Mouse (Mus musculus): Measurements from ENCODE around the gene Kirrel3. TPM values are rescaled to one million over a fixed set of nuclear protein-coding genes. Genes with fewer than 3 reads are reported as not detected.

Kirrel3 gene
- polyA plus RNA-seq, 1 experiment from 2014 or later: 0.06 TPM

DNA sequence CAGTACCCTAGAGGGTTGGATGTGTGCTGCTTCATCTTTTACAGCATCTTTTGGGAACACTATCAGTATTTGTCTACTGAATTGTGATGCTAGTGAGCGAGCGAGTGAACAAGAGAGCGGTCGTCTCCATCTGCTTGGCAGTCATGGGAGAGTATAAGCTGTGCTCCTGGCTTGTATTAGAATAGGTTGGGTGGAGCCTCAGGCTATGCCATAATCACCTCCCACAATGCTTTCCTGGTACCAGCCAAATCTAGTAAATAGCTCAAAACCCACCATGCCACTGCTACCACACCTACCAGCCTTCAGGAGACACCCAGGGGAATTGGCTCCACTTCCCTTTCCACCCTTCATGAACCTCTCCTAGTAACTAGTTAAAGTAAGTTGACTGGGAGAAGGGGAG is 285.3 kb downstream of the Kirrel3 start:
- Histone ChIP-seq H3K27ac (ENCODE audit: low read length) (no peak overlapping the region), H3K36me3 (ENCODE audit: control insufficient read depth, insufficient read depth) (no peaks in the 10 kb centered on the region), H3K9ac (ENCODE audit: low read depth, low read length) (no peak overlapping the region), H3K27me3 (ENCODE audit: control insufficient read depth, insufficient read depth, low read depth, low read length) (no peaks in the 10 kb centered on the region), H3K4me1 (ENCODE audit: control insufficient read depth, low read depth, low read length) (no peaks in the 10 kb centered on the region), H3K4me3 (ENCODE audit: low read depth, low read length) (no peak overlapping the region), H3K4me2 (ENCODE audit: low read depth, low read length) (no peak overlapping the region), H3K9me3 (replicated peaks; ENCODE audit: control insufficient read depth, low read length) (no peaks in the 10 kb centered on the region)
- whole genome bisulfite sequencing (ENCODE audit: insufficient replicate concordance): 94% methylated on average over 4 of the region's 4 CpGs
- ATAC-seq (ENCODE audit: low read depth): no peak

DNA sequence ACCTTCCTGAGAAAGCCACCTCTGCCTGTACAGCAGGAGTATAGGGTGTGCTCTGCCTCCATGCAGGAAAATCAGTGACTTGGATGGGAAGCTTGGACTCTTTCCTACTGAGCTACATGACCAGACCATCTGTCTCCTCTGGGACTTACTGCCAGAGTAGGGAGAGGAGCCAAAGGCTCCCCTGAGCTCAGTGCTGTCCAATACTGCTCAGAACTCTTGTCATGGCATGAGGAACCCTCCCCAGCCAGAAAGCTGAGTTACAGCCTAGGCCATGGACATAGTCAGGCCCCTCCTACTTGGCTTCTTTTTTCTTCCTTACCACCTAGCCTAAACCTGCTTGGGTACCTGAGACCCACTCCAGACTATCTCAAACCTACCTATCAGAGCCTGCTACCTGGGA is 285.7 kb downstream of the Kirrel3 start:
- Histone ChIP-seq H3K4me1 (ENCODE audit: control insufficient read depth, low read depth, low read length) (no peaks in the 10 kb centered on the region), H3K36me3 (ENCODE audit: control insufficient read depth, insufficient read depth) (no peaks in the 10 kb centered on the region), H3K27ac (ENCODE audit: low read length) (no peak overlapping the region), H3K9ac (ENCODE audit: low read depth, low read length) (no peak overlapping the region), H3K9me3 (replicated peaks; ENCODE audit: control insufficient read depth, low read length) (no peaks in the 10 kb centered on the region), H3K4me2 (ENCODE audit: low read depth, low read length) (no peak overlapping the region), H3K27me3 (ENCODE audit: control insufficient read depth, insufficient read depth, low read depth, low read length) (no peaks in the 10 kb centered on the region), H3K4me3 (ENCODE audit: low read depth, low read length) (no peak overlapping the region)
- ATAC-seq (ENCODE audit: low read depth): no peak

- Histone ChIP-seq H3K4me3 (ENCODE audit: low read depth, low read length) (no peak overlapping the region), H3K4me2 (ENCODE audit: low read depth, low read length) (no peak overlapping the region), H3K27ac (ENCODE audit: low read length) (no peak overlapping the region), H3K9ac (ENCODE audit: low read depth, low read length) (no peak overlapping the region), H3K36me3 (ENCODE audit: control insufficient read depth, insufficient read depth) (no peaks in the 10 kb centered on the region), H3K4me1 (ENCODE audit: control insufficient read depth, low read depth, low read length) (no peaks in the 10 kb centered on the region), H3K27me3 (ENCODE audit: control insufficient read depth, insufficient read depth, low read depth, low read length) (no peaks in the 10 kb centered on the region), H3K9me3 (replicated peaks; ENCODE audit: control insufficient read depth, low read length) (no peaks in the 10 kb centered on the region)
- ATAC-seq (ENCODE audit: low read depth): no peak
- WGBS (ENCODE audit: insufficient replicate concordance): 71% methylated on average over 9 of the region's 9 CpGs
Measured at GRCm38 (mm10) chr9:34772022-34772437, 286.3 kb downstream of the Kirrel3 start.

DNA sequence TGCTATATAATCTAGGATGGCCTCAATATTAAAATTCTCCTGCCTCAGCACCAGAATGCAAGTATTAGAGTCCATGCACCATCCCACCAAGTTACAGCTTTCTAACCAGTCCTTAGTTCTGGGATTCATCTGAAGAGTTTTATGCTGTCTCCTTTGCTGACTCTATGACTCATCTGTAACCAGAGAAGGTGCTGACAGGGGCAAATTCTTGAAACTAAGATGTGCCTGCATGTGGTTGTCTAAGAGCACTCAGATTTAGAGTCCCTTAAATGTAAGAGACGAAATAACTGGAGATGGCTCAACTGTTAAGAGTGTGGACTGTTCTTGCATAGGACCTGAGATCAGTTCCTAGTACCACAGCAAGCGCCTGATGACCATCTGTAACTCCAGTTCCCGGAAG is 295.7 kb downstream of the Kirrel3 start:
- Histone ChIP-seq H3K36me3 (ENCODE audit: control insufficient read depth, insufficient read depth) (no peaks in the 10 kb centered on the region), H3K4me1 (ENCODE audit: control insufficient read depth, low read depth, low read length) (no peaks in the 10 kb centered on the region), H3K27ac (ENCODE audit: low read length) (no peak overlapping the region), H3K4me3 (ENCODE audit: low read depth, low read length) (no peak overlapping the region), H3K9ac (ENCODE audit: low read depth, low read length) (no peak overlapping the region), H3K9me3 (replicated peaks; ENCODE audit: control insufficient read depth, low read length) (no peaks in the 10 kb centered on the region), H3K27me3 (ENCODE audit: control insufficient read depth, insufficient read depth, low read depth, low read length) (no peaks in the 10 kb centered on the region), H3K4me2 (ENCODE audit: low read depth, low read length) (no peak overlapping the region)
- 38% methylated on average over 3 of the region's 3 CpGs for WGBS (ENCODE audit: insufficient replicate concordance)
- no peak for ATAC-seq (ENCODE audit: low read depth)

DNA sequence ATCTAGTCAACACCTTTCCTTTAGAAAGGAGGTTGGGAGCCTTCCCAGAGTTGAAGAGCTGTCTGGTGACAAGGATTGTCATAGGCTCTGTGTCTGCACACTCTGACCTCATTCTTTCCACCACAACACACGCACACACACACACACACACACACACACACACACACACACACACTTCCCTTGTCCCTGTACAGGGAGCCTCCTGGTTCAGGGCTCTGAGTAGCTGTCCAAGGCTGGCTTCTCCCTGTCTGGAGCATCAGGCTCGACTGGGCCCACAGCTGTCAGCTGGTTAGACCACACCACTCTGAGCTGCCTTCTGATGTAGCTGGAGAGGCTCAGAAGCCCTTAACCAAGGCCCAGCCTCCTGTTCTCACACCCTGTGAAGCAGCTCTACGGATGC is 302.2 kb downstream of the Kirrel3 start:
- Histone ChIP-seq H3K9me3 (replicated peaks; ENCODE audit: control insufficient read depth, low read length) (no peaks in the 10 kb centered on the region), H3K36me3 (ENCODE audit: control insufficient read depth, insufficient read depth) (no peaks in the 10 kb centered on the region), H3K27me3 (ENCODE audit: control insufficient read depth, insufficient read depth, low read depth, low read length) (no peaks in the 10 kb centered on the region), H3K27ac (ENCODE audit: low read length) (no peak overlapping the region), H3K9ac (ENCODE audit: low read depth, low read length) (no peak overlapping the region), H3K4me2 (ENCODE audit: low read depth, low read length) (no peak overlapping the region), H3K4me3 (ENCODE audit: low read depth, low read length) (no peak overlapping the region), H3K4me1 (ENCODE audit: control insufficient read depth, low read depth, low read length) (no peaks in the 10 kb centered on the region)
- WGBS (ENCODE audit: insufficient replicate concordance): 39% methylated on average over 3 of the region's 3 CpGs
- ATAC-seq (ENCODE audit: low read depth): no peak

GRCm38 (mm10) chr9:34795226-34795625 is 309.5 kb downstream of the Kirrel3 start:
- Histone ChIP-seq H3K4me3 (ENCODE audit: low read depth, low read length) (no peak overlapping the region), H3K27ac (ENCODE audit: low read length) (no peak overlapping the region), H3K4me2 (ENCODE audit: low read depth, low read length) (no peak overlapping the region), H3K9me3 (replicated peaks; ENCODE audit: control insufficient read depth, low read length) (no peaks in the 10 kb centered on the region), H3K9ac (ENCODE audit: low read depth, low read length) (no peak overlapping the region), H3K27me3 (ENCODE audit: control insufficient read depth, insufficient read depth, low read depth, low read length) (no peaks in the 10 kb centered on the region), H3K4me1 (ENCODE audit: control insufficient read depth, low read depth, low read length) (no peaks in the 10 kb centered on the region), H3K36me3 (ENCODE audit: control insufficient read depth, insufficient read depth) (no peaks in the 10 kb centered on the region)
- WGBS (ENCODE audit: insufficient replicate concordance): 26% methylated on average over 4 of the region's 4 CpGs
- ATAC-seq (ENCODE audit: low read depth): no peak

DNA sequence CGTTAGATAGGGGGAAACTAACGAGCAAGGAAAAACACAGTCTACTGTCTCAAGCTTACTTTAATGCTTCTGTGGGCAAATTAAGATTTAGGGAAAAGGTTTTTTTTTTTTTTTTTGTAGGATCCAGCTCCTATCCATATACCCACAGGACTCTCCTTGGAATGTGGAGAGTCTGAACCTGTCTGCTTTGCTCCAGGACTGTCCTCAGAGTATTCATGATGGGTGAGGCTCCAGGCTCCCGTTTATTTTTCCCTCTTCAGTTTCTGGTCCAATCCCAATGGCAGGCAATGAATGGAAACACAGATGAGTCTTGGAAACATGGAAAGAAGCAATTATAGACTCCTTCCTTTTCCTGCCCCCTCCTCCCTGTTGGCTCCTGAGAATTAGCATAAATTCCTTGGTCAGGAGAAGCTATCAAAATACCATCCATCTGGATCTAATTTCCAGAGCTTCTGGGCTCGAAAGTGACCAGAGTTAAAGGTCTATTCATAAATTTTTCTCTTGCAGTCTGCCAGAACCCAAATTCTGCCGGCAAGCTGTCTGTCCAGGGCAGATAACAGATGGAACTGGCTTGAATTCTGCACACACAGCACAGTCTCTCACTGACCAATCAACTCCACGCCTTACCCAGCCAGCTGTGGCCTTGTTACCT is 312.1 kb downstream of the Kirrel3 start:
- Histone ChIP-seq H3K27me3 (ENCODE audit: control insufficient read depth, insufficient read depth, low read depth, low read length) (no peaks in the 10 kb centered on the region), H3K36me3 (ENCODE audit: control insufficient read depth, insufficient read depth) (no peaks in the 10 kb centered on the region), H3K4me2 (ENCODE audit: low read depth, low read length) (no peak overlapping the region), H3K4me3 (ENCODE audit: low read depth, low read length) (no peak overlapping the region), H3K4me1 (ENCODE audit: control insufficient read depth, low read depth, low read length) (no peaks in the 10 kb centered on the region), H3K9me3 (replicated peaks; ENCODE audit: control insufficient read depth, low read length) (no peaks in the 10 kb centered on the region), H3K27ac (ENCODE audit: low read length) (no peak overlapping the region), H3K9ac (ENCODE audit: low read depth, low read length) (no peak overlapping the region)
- ATAC-seq (ENCODE audit: low read depth): no peak
- WGBS (ENCODE audit: insufficient replicate concordance): 44% methylated on average over 6 of the region's 6 CpGs

DNA sequence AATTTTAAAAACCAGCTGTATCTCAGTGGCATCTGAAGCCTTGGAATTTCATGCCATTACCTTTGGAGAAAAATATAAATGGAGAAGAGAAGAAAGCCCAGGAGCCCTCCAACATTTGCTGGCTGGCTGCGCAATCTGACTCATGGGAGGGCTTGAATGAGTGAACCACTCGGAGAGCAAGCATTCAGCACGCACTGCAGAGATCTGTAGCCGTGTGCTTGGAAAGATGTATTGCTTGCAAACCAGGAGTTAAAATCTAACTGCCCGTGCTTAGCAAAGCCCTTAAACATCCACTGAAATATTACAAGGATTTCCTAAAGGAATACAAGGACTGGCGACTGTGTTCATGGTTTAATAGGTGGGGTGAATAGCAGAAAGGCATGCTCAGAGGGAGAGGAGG is 316.0 kb downstream of the Kirrel3 start:
- Histone ChIP-seq H3K4me3 (ENCODE audit: low read depth, low read length) (no peak overlapping the region), H3K9ac (ENCODE audit: low read depth, low read length) (no peak overlapping the region), H3K9me3 (replicated peaks; ENCODE audit: control insufficient read depth, low read length) (no peaks in the 10 kb centered on the region), H3K27ac (ENCODE audit: low read length) (no peak overlapping the region), H3K36me3 (ENCODE audit: control insufficient read depth, insufficient read depth) (no peaks in the 10 kb centered on the region), H3K4me2 (ENCODE audit: low read depth, low read length) (no peak overlapping the region), H3K4me1 (ENCODE audit: control insufficient read depth, low read depth, low read length) (no peaks in the 10 kb centered on the region), H3K27me3 (ENCODE audit: control insufficient read depth, insufficient read depth, low read depth, low read length) (no peaks in the 10 kb centered on the region)
- 63% methylated on average over 6 of the region's 6 CpGs for WGBS (ENCODE audit: insufficient replicate concordance)
- no peak for ATAC-seq (ENCODE audit: low read depth)

- Histone ChIP-seq H3K36me3 (ENCODE audit: control insufficient read depth, insufficient read depth) (no peaks in the 10 kb centered on the region), H3K9ac (ENCODE audit: low read depth, low read length) (no peak overlapping the region), H3K9me3 (replicated peaks; ENCODE audit: control insufficient read depth, low read length) (no peaks in the 10 kb centered on the region), H3K27ac (ENCODE audit: low read length) (no peak overlapping the region), H3K4me1 (ENCODE audit: control insufficient read depth, low read depth, low read length) (no peaks in the 10 kb centered on the region), H3K27me3 (ENCODE audit: control insufficient read depth, insufficient read depth, low read depth, low read length) (no peaks in the 10 kb centered on the region), H3K4me2 (ENCODE audit: low read depth, low read length) (no peak overlapping the region), H3K4me3 (ENCODE audit: low read depth, low read length) (no peak overlapping the region)
- ATAC-seq (ENCODE audit: low read depth): no peak
- 63% methylated on average over 3 of the region's 3 CpGs for WGBS (ENCODE audit: insufficient replicate concordance)
Measured at GRCm38 (mm10) chr9:34806854-34807253, 321.2 kb downstream of the Kirrel3 start.
